7 mouse cellular contexts compared by ENCODE assay signal in genomic region chr17:70751161-70751651, GRCm38 (mm10).
DNase-seq lines count a peak whose midpoint lies in the region; ATAC-seq lines count a peak whose summit lies in the region.

No protein-coding gene starts in this region.

- no peaks in the 10 kb centered on the region for H3K27me3 ChIP-seq in limb, embryonic 11.5 days (ENCODE audit: control insufficient read depth, insufficient read depth, low read length)
- peaks cover 26% of the 10 kb centered on the region for H3K27me3 ChIP-seq in midbrain, embryonic 16.5 days (ENCODE audit: control insufficient read depth, insufficient read depth, low read depth, low read length)

- H3K36me3 ChIP-seq in limb, embryonic 11.5 days (ENCODE audit: control insufficient read depth, insufficient read depth, low read length) = no peaks in the 10 kb centered on the region
- H3K36me3 ChIP-seq in midbrain, embryonic 16.5 days (ENCODE audit: control insufficient read depth, insufficient read depth, low read length) = no peaks in the 10 kb centered on the region

- peak; percentile 69 for DNase-seq in adrenal gland, adult 8-10 months
- peak; percentile 69 for DNase-seq in embryo, embryonic 9.5 days (ENCODE audit: extremely low spot score)
- DNase-seq in heart, postnatal 36 days = peak; percentile 63 to 66
- peak; percentile 74 for DNase-seq in limb, embryonic 11.5 days (ENCODE audit: low spot score)
- no peak for DNase-seq in right cerebral cortex, postnatal 25 days
- DNase-seq in layer of hippocampus, adult 8-10 months (ENCODE audit: low spot score in 2 of 2) = no peak

- no peak overlapping the region for H3K27ac ChIP-seq in limb, embryonic 11.5 days (replicated peaks; ENCODE audit: low read depth, low read length)
- no peak overlapping the region for H3K27ac ChIP-seq in midbrain, embryonic 16.5 days (ENCODE audit: low read length)

- peak overlapping the region; percentile 59 for H3K9ac ChIP-seq in limb, embryonic 11.5 days (ENCODE audit: low read length)
- H3K9ac ChIP-seq in midbrain, embryonic 16.5 days (ENCODE audit: low read depth, low read length) = 0 out of 2 replicates have a peak overlapping the region, but pooled peaks have one; percentile 7

- intact Hi-C loops in heart, postnatal 36 days (cut with DNase I) = no loop called here

- H3K9me3 ChIP-seq in limb, embryonic 11.5 days (ENCODE audit: control insufficient read depth, low read length) = no peaks in the 10 kb centered on the region
- H3K9me3 ChIP-seq in midbrain, embryonic 16.5 days (replicated peaks; ENCODE audit: control insufficient read depth, low read length, poor library complexity, severe bottlenecking) = no peaks in the 10 kb centered on the region

- peak overlapping the region; percentile 42 for H3K4me2 ChIP-seq in limb, embryonic 11.5 days (ENCODE audit: low read depth, severe bottlenecking)
- peak overlapping the region; percentile 47 for H3K4me2 ChIP-seq in midbrain, embryonic 16.5 days (ENCODE audit: low read length)

- 3% methylated on average over 19 of the region's 19 CpGs for WGBS in limb, embryonic 11.5 days
- 6% methylated on average over 19 of the region's 19 CpGs for WGBS in midbrain, embryonic 16.5 days

- H3K4me1 ChIP-seq in limb, embryonic 11.5 days (ENCODE audit: control insufficient read depth, insufficient read depth, low read length) = peaks cover 16% of the 10 kb centered on the region
- H3K4me1 ChIP-seq in midbrain, embryonic 16.5 days (ENCODE audit: control insufficient read depth, insufficient read depth, low read length) = peaks cover 19% of the 10 kb centered on the region

- ATAC-seq in limb, embryonic 11.5 days (ENCODE audit: insufficient number of reproducible peaks, low FRiP score, low TSS enrichment, low read depth) = no peak
- no peak for ATAC-seq in midbrain, embryonic 16.5 days

- H3K4me3 ChIP-seq in limb, embryonic 11.5 days (ENCODE audit: low read depth, low read length) = peak overlapping the region; percentile 30
- H3K4me3 ChIP-seq in midbrain, embryonic 16.5 days (ENCODE audit: low read depth, low read length) = peak overlapping the region; percentile 9; the same call in 1 of the 2 replicates

Comparison
In these comparisons a context has a peak if more than half of its experiments do, and no peak if none do; other contexts are left out.
1. DNase-seq: peak in adrenal gland, adult 8-10 months (single experiment), embryo, embryonic 9.5 days (single experiment), heart, postnatal 36 days (2 of 2) and limb, embryonic 11.5 days (single experiment); none in right cerebral cortex, postnatal 25 days (single experiment) and layer of hippocampus, adult 8-10 months (0 of 2).